Mouse (Mus musculus) kidney, postnatal 4 days (tissue): ENCODE measurements at regions not wholly inside any gene's neighbourhood (a gene's known extent, or its start where the extent isn't known, plus 50 kb on each side); places are given as distances from the start of the nearest gene placed in this dataset.

Experiments
- DNase-seq, 2 experiments: peaks; one replicate each; pipeline ENCODE4 v3.0.0; 2021; ENCODE audit warnings: mixed read lengths in 2 of 2

- no peak for DNase-seq
Measured at GRCm38 (mm10) chr6:31198340-31198739, 200.2 kb upstream of the Mkln1 start.

DNA sequence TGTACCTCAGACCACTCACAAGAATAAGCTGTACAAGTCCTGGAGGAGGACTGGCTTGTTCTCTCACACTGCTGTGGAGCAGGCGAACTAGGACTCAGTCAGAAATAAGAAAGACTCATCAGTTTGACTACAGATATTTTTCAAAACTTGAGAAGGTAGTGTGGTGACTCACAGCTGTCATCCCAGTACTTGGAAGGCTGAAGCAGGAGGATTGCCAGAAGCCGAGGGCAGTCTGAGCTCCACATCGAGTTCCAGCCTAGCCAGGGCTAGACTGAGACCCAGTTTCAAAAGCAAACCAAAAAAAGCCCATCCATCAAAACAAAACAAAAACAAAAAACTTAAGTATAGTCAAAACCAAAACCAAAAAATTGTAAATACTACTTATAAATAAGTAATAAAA, 197.8 kb upstream of the Mkln1 start:
- no peak for DNase-seq

- DNase-seq, result no peak
Measured at GRCm38 (mm10) chr6:31201375-31201972, 197.1 kb upstream of the Mkln1 start.

DNA sequence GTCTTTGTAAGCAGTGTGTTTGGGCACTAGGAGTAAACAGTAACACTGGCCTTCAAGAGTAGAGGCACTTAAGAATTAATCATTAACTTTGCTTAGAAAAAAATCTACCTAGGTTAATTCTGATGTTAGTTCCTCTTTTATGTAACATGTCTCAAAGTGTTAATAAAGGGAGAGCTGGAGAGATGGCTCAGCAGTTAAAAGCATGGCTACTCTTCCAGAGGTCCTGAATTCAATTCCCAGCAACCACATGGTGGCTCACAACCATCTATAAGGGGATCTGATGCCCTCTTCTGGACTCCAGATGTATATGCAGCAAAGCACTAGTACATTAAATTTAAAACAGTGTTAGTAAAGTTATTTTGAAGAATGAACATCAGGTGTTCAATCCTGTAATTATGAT, 195.9 kb upstream of the Mkln1 start:
- no peak for DNase-seq

- DNase-seq, result no peak
Measured at GRCm38 (mm10) chr6:31204434-31204833, 194.1 kb upstream of the Mkln1 start.

DNA sequence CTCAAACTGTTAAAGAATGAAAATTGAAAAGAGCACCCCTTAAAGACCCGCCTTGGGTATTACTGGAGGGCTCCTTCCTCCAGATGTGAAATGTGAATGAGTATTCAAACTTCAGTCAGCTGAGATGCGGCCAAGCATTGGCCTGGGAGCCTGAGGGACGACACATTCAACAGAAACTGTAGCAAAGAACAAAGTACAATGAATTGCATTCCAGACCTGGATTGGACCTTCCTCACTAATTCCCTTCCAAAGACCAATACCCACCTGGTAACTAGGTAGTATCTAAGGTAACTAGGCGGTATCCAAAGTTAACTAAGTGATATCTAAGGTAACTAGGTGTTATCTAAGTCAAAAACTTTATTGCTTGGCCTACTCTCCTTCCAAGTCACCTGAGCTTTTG, 193.7 kb upstream of the Mkln1 start:
- DNase-seq, result no peak

DNA sequence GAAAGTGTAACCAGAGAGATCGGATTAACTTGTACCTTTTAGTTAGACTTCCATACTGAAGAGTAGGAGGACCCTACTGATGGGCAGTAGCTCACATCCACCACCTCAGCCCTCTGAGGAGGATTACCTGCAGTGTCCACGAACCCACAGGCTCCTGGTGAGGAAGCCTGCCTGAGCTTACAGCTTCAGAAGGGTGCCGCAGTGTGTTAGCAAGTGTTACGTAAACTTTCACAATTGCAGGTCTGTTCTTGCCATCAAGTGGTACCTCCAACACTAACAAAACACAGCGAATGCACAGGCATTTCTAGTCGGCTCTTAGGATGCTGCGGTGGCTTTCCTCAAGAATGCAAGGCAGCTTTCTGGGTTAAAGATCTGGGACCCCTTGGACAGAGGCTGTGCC, 192.4 kb upstream of the Mkln1 start:
- DNase-seq, result no peak

DNA sequence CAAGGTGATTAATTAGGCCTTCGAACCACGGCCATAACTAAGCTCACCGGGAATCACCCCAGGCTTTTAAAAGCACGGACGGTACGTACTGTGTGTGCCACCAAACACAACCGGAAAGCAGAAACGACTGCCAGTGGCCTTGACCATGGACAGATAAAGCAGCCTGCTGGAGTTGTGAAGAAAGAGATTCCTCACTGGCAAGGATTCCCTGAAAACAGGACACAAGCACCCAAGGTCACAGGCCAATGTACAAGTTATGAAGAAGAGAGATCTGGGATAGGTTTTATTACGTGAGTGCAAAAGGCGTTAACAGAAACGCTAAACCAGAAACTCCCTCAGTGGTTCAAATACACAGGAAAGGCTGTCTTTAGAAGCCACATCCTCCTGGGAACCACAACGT, 191.3 kb upstream of the Mkln1 start:
- no peak for DNase-seq

- DNase-seq, result no peak
Measured at GRCm38 (mm10) chr6:31208224-31208623, 190.3 kb upstream of the Mkln1 start.

DNA sequence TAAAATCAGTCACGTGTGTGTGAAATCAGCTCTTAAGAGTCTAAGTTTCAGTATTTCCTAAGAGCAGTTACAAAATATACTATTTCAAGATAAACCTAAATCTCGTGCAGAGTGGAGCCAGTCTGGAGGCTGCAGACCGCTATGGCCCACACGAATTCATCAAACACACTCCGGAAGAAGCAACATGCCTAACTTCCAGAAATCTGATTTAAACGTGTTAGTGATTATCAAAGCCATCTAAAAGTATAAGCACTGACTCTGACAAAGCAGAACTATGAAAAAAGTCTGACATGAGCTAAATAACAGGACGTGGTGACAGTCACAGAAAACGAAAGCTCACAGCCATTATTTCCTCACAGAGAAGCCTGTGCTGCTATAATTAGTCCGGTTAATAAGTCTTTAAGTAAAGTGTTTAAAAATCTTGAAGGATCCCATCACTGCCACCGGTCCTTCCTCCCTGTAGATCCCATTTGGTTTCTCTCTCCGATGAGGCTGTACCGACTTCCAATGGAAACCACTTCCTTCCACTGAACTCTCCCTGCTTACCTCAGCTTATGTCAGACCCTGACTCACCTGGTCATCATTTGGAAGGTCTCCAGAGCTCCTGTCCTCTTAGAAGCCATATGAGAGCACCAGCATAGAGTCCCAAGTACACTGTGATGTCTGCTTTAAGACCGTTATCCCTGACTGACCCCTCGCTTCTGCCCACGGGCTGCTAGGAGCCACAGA, 189.0 kb upstream of the Mkln1 start:
- no peak for DNase-seq

DNA sequence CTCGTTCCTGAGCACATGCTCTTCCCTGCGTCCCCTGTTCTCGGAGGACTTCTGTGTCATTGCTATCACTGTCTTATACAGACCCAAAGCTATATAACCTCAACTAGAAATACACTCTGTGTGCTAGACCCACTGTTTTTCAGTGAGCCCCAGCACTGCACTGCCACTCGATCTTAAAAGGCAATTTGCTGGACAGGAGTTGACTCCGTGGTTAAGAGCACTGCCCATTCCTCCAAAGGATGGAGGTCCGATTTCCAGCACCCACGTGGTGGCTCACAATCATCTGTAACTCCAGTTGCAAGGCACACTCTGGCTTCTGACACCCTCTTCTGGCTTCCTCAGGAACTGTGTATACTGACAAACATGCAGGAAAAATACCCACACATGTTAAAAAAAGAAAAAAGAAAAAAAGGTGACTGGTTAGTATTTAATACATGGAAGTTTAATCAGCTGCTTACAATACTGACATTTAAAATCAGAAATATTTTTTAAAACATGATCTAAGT, 188.3 kb upstream of the Mkln1 start:
- no peak for DNase-seq

DNA sequence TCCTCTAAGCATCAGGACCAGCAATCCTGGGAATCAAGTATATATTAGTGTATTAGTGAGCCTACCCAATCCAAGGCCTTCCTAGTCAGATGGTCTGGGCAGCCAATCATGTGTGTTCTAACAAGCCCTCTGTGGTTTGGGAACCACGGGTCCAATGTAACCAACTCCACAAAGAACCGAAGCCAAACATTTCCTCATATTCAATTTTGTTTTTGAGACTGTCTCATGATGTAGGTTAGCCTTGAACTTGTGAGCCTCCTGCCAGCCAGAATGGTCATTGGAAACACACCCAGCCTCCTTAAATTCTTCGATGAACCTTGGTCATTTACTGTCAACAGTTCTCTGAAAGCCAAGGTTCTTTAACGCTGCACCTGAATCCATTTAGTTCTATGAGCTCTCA, 187.4 kb upstream of the Mkln1 start:
- DNase-seq, result no peak

GRCm38 (mm10) chr6:31211616-31212015, 186.9 kb upstream of the Mkln1 start:
- DNase-seq, result no peak

GRCm38 (mm10) chr6:31212080-31212479, 186.5 kb upstream of the Mkln1 start:
- DNase-seq, result no peak

GRCm38 (mm10) chr6:31212694-31213093, 185.8 kb upstream of the Mkln1 start:
- DNase-seq, result no peak

DNA sequence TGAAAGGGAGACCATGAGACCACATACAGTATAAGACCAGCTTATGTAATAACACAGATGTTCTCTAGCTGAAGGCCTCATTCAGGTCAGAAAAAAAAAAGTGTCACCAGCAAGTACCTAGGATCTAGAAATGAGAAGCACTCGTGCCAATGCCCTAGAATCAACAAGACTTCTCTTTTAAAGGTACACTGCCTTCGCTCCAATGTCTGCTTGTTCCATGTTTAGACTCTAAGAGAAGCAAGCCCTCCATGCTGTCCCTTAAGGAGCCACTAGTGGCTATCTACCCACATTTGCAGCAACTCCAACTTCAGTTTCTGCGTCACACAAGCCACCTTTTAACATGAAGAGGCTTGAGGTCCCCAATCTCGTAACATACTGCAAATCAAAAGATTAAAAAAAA, 185.4 kb upstream of the Mkln1 start:
- no peak for DNase-seq

- DNase-seq, result no peak
Measured at GRCm38 (mm10) chr6:31215661-31216060, 182.9 kb upstream of the Mkln1 start.

- DNase-seq, result peak; percentile 76 to 85
Measured at GRCm38 (mm10) chr6:31216206-31217059, 182.1 kb upstream of the Mkln1 start.

GRCm38 (mm10) chr6:31217060-31217541, 181.4 kb upstream of the Mkln1 start:
- DNase-seq, result peak; percentile 18 to 30

GRCm38 (mm10) chr6:31217641-31218138, 180.8 kb upstream of the Mkln1 start:
- peak; percentile 27 to 52 for DNase-seq

GRCm38 (mm10) chr6:31218139-31218750, 180.3 kb upstream of the Mkln1 start:
- DNase-seq, result peak; percentile 29 to 30

DNA sequence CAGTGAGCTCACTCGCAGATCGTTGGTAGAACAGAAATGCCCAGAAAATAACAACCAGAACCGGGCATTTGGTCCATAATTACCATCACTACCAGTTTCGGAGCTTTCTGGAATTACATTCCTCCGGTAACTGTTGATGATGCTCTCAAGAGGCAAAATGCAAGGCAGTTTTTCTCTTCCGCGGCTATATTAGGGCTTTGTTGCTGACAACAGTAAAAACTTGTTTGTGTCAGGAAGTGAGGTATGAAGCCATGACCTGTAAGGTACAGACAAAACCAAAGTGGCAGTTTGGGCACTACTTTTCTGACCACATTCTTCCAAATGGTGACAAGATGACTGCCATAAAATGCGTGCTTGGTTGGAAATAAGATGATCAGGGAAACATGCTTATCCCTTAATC, 179.7 kb upstream of the Mkln1 start:
- DNase-seq, result no peak

DNA sequence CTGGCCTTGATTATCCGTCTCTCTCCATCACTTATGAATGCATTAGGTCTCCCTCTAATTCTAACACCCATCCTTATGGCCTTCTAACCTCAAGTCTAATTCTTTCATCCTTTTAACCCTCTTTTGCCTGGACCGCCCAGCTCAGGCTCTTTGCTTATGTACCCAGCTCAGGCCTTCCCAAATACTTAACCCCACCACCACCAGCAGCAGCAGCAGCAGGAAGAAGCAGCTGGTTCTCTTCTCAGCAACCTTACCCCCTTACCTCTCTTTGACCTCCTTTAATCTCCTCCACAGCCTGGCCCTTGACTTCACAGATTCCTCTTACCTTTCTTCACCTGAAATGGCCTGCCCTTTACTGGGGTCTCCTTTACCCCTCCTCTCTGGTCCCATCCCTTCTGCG, 178.8 kb upstream of the Mkln1 start:
- DNase-seq, result no peak
